Mouse (Mus musculus) C2C12 (cell line): Measurements from ENCODE around the gene Fndc3a.

Source experiments
- CEBPB ChIP-seq: IDR thresholded peaks from one replicate; pipeline ENCODE4 v1.6.1; 2011; ENCODE audit warnings: low read depth, mild to moderate bottlenecking, control low read depth, moderate library complexity
- CTCF ChIP-seq: IDR thresholded peaks from one replicate; pipeline ENCODE4 v1.5.1; 2011; ENCODE audit not compliant: control insufficient read depth, insufficient read depth, insufficient read length
- FOSL1 ChIP-seq: IDR thresholded peaks from one replicate; pipeline ENCODE4 v1.8.0; 2011; ENCODE audit warnings: mild to moderate bottlenecking, low read length; ENCODE audit not compliant: poor library complexity, insufficient read depth, severe bottlenecking
- MAX ChIP-seq: IDR thresholded peaks from one replicate; pipeline ENCODE4 v1.6.1; 2011; ENCODE audit warnings: mild to moderate bottlenecking, control low read depth
- MYOD1 ChIP-seq: IDR thresholded peaks from one replicate; pipeline ENCODE4 v1.6.1; 2011; ENCODE audit warnings: low read depth; ENCODE audit not compliant: control insufficient read depth, insufficient read length
- MYOG ChIP-seq: IDR thresholded peaks from one replicate; pipeline ENCODE4 v1.6.1; 2011; ENCODE audit not compliant: control insufficient read depth, insufficient read length; ENCODE audit errors: extremely low read depth
- USF1 ChIP-seq: IDR thresholded peaks from one replicate; pipeline ENCODE4 v1.6.1; 2011; ENCODE audit warnings: low read depth, mild to moderate bottlenecking, control low read depth, moderate library complexity

GRCm38 (mm10) chr14:72503241-72503640, 206.6 kb downstream of the Fndc3a start:
- no peak for TF ChIP-seq MYOG
- TF ChIP-seq CTCF, result no peak
- TF ChIP-seq MYOD1, result no peak
- no peak for TF ChIP-seq MAX
- no peak for TF ChIP-seq USF1
- TF ChIP-seq FOSL1, result no peak
- TF ChIP-seq CEBPB, result no peak
